Mouse (Mus musculus) CH12.LX (cell line): ENCODE results near the gene Pex19.

Source experiments
- CHD1 ChIP-seq: IDR thresholded peaks from 2 replicates; pipeline ENCODE4 v1.6.1; 2012; ENCODE audit warnings: low read depth, low read length, improper control_type of control experiment, inconsistent platforms
- CHD2 ChIP-seq: IDR thresholded peaks from 2 replicates; pipeline ENCODE4 v1.6.1; 2011; ENCODE audit warnings: low read length, improper control_type of control experiment
- CTCF ChIP-seq, 2 experiments: IDR thresholded peaks in 1 of 2; conservative IDR thresholded peaks in 1 of 2; 2 replicates each; pipeline ENCODE4 v1.5.1; 2011 to 2012; ENCODE audit warnings: low read depth in 2 of 2, low read length in 2 of 2, improper control_type of control experiment in 1 of 2, inconsistent platforms in 1 of 2, mild to moderate bottlenecking in 1 of 2, moderate library complexity in 1 of 2
- NELFE ChIP-seq: IDR thresholded peaks from 2 replicates; pipeline ENCODE4 v1.6.1; 2011; ENCODE audit warnings: low read depth, low read length, improper control_type of control experiment
- RAD21 ChIP-seq: IDR thresholded peaks from 2 replicates; pipeline ENCODE4 v1.6.1; 2011; ENCODE audit warnings: low read depth, mild to moderate bottlenecking, low read length, improper control_type of control experiment, moderate library complexity
- TCF12 ChIP-seq: IDR thresholded peaks from 2 replicates; pipeline ENCODE4 v1.6.1; 2014; ENCODE audit warnings: low read depth, mild to moderate bottlenecking, inconsistent platforms, low read length, improper control_type of control experiment
- USF1 ChIP-seq: IDR thresholded peaks from 2 replicates; pipeline ENCODE4 v1.6.1; 2014; ENCODE audit warnings: low read depth, mild to moderate bottlenecking, inconsistent platforms, low read length, improper control_type of control experiment
- ZC3H11A ChIP-seq: IDR thresholded peaks from 2 replicates; pipeline ENCODE4 v1.6.1; 2012; ENCODE audit warnings: low read depth, mild to moderate bottlenecking, inconsistent platforms, low read length, improper control_type of control experiment

DNA sequence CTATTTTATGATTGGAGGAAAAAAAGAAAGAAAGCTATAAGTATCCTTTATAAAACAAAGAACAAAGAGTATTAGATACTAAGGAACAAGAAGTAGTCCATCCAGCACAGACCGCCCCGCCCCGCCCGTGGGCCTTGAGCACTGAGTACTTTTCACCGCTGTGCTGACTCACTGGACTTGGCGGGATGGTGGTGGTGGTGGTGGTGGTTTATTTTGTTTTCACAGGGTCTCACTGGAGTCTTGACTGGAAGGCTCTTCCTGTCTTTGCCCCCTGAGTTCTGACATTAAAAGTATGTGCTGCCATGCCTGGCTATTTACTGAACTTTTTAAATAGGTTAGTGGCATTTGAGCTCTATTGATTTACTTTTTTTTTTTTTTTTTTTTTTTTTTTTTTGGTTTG lies 56.5 kb downstream of the Pex19 start:
- TF ChIP-seq CTCF (conservative IDR thresholded peaks at IDR 0.05 in 1 of 2, IDR thresholded peaks at IDR 0.05 in 1 of 2; ENCODE audit: low read depth in 2 of 2, low read length in 2 of 2) (no peak), RAD21 (no peak), USF1 (no peak), TCF12 (no peak), ZC3H11A (no peak), CHD1 (no peak), CHD2 (no peak), NELFE (no peak)
